Mouse (Mus musculus) testis, adult 2 months (tissue): ENCODE measurements around the gene Dnajc13.

Experiments
- CTCF ChIP-seq: fragments of 200-500 bp; IDR thresholded peaks from 2 replicates; pipeline ENCODE4 v1.5.1; 2012; ENCODE audit warnings: low read depth, mild to moderate bottlenecking, inconsistent platforms, low read length, moderate library complexity; ENCODE audit not compliant: control insufficient read depth, insufficient read depth, insufficient replicate concordance
- POLR2A ChIP-seq: fragments of 200-500 bp; IDR thresholded peaks from 2 replicates; pipeline ENCODE4 v1.6.1; 2012; ENCODE audit warnings: low read depth, mild to moderate bottlenecking, inconsistent platforms, low read length, moderate library complexity; ENCODE audit not compliant: control insufficient read depth

DNA sequence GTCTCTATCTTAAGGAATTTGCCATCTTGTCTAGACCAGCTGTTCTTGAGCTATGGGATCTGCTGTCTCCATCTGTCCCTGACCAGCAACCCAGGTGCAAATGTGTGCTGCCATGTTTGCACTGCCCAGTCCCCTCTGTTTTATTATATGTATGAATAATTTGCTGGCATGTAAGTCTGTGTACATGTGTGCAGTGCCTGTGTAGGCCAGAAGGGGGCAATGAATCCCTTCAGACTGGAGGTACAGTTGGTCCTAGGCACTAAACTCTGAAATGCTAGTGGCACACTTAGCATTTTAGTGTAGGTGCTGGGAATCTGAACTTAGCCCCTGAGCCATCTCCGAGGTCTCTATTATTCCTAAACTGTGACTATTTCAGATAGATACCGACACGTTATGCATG lies 58.9 kb downstream of the Dnajc13 start:
- TF ChIP-seq CTCF (no peak), POLR2A (no peak)
